Mouse (Mus musculus) cortical plate, adult 2 months (tissue): ENCODE data around the gene Vcam1.

Source experiments
- CTCF ChIP-seq: fragments of 200-500 bp; IDR thresholded peaks from 2 replicates; pipeline ENCODE4 v1.5.1; 2011; ENCODE audit warnings: mild to moderate bottlenecking, control low read depth, low read length; ENCODE audit not compliant: insufficient read depth; ENCODE audit errors: extremely low read depth
- POLR2A ChIP-seq: fragments of 200-500 bp; IDR thresholded peaks from 2 replicates; pipeline ENCODE4 v1.6.1; 2011; ENCODE audit warnings: mild to moderate bottlenecking, low read length, control low read depth; ENCODE audit not compliant: insufficient read depth; ENCODE audit errors: extremely low read depth

GRCm38 (mm10) chr3:116104270-116104669 lies 25.2 kb downstream of the Vcam1 start:
- TF ChIP-seq CTCF (no peak), POLR2A (no peak)
